Mouse (Mus musculus): ENCODE measurements around the gene Glrx5. TPM values are rescaled to one million over a fixed set of nuclear protein-coding genes. Genes with fewer than 3 reads are reported as not detected.

Gene Glrx5
- polyA plus RNA-seq, 1 experiment from 2014 or later, result 184 TPM

DNA sequence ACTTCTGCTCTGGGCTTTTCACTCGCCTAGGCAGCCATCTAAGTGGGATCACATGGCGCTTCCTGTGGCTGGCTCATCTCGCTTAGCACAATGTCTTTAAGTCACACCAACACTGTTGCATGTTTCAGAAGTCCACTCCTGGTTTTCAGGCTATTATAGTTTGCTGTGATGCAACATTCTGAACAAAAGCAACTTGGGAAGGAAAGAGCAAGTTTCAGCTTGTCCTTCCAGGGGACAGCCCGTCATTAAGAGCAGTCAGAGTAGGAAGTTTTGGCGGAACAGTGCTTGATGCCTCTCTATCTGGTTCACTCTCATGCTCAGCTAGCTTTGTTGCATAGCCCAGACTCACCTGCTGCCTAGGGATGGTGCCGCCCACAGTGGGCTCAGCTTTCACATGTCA is 59.1 kb downstream of the Glrx5 start:
- ATAC-seq (ENCODE audit: low FRiP score, low read depth), result no peak
- Histone ChIP-seq H3K9me3 (no peaks in the 10 kb centered on the region), H3K4me2 (replicated peaks) (no peak overlapping the region), H3K9ac (no peak overlapping the region), H3K4me1 (peaks cover 24% of the 10 kb centered on the region), H3K27me3 (replicated peaks) (no peaks in the 10 kb centered on the region), H3K36me3 (no peaks in the 10 kb centered on the region), H3K27ac (no peak overlapping the region), H3K4me3 (no peak overlapping the region)
- whole genome bisulfite sequencing, result 90% methylated on average over 6 of the region's 6 CpGs

Small RNA genes lying within 50 kb of the gene (microRNA-seq; reads per million reads assigned to microRNA genes)
- gene Mir3069, result 3.5 reads per million, percentile 9 among the genes with 10 or more reads in this experiment

Other genes starting within 250 kb of the Glrx5 start
- gene Clmn, start 167.6 kb upstream of the Glrx5 start, polyA plus RNA-seq (2016; fragmentation: Nextera tagmentation; extraction: Ambion mirVana), result 2.0 TPM in 2 replicates
- gene Syne3, start 22.9 kb upstream of the Glrx5 start, polyA plus RNA-seq (2016; fragmentation: Nextera tagmentation; extraction: Ambion mirVana), result 0.06 and 0.17 TPM in 2 replicates
- not detected in 2 replicates for gene Tcl1b2, start 113.3 kb downstream of the Glrx5 start, polyA plus RNA-seq (2016; fragmentation: Nextera tagmentation; extraction: Ambion mirVana)
- not detected in 2 replicates for gene Tcl1b1, start 127.0 kb downstream of the Glrx5 start, polyA plus RNA-seq (2016; fragmentation: Nextera tagmentation; extraction: Ambion mirVana)
- not detected in 2 replicates for gene Tcl1b5, start 143.7 kb downstream of the Glrx5 start, polyA plus RNA-seq (2016; fragmentation: Nextera tagmentation; extraction: Ambion mirVana)
- not detected in 2 replicates for gene Tcl1b3, start 158.4 kb downstream of the Glrx5 start, polyA plus RNA-seq (2016; fragmentation: Nextera tagmentation; extraction: Ambion mirVana)
- gene Tcl1b4, start 169.3 kb downstream of the Glrx5 start, polyA plus RNA-seq (2016; fragmentation: Nextera tagmentation; extraction: Ambion mirVana), result not detected in 2 replicates
- gene Tcl1, start 190.1 kb downstream of the Glrx5 start, polyA plus RNA-seq (2016; fragmentation: Nextera tagmentation; extraction: Ambion mirVana), result not detected in 2 replicates